Mouse (Mus musculus): ENCODE results near the gene Ints1.

Gene Ints1

DNA sequence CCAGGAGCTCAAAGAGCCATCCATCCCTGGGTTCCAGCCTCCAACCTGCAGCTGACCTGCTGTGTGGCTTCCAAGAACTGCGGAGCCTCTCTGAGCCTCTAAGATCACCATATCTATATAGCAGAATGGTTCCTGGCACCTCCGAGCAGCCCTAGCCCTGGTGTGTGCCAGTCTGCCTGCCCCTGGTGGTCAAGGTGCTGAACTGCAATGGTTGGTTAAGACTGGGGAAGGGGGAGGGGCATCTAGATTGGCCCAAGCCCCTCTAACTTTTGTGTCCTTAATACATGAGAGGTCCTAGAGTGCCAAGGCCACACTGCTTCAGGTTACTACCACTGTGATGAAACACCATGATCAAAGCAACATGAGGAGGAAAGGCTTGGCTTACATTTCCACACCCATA is 72.6 kb downstream of the Ints1 start:
- peak; percentile 70 for DNase-seq

DNA sequence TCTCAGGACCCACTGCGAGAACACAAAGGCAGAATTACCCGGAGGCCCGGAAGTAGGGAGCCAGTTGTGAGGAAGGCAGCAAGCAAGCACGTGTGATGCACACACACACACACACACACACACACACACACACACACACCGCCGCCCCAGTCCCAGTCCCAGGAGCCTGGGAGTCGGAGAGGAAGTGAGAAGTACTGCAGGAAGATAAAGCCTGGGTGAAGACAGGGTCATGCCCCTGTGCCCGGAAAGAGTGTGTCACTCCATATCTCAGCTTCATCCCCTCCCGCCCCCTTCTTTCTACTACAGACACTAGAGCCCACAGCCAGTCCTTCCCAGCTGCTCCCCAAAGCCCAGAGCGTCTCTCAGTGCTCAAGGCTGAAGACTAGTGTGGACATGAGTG is 73.2 kb downstream of the Ints1 start:
- DNase-seq = peak; percentile 10

Data from thymus, postnatal 14 days (tissue).